ENCODE assay signal across 27 mouse cellular contexts in the genomic region with DNA sequence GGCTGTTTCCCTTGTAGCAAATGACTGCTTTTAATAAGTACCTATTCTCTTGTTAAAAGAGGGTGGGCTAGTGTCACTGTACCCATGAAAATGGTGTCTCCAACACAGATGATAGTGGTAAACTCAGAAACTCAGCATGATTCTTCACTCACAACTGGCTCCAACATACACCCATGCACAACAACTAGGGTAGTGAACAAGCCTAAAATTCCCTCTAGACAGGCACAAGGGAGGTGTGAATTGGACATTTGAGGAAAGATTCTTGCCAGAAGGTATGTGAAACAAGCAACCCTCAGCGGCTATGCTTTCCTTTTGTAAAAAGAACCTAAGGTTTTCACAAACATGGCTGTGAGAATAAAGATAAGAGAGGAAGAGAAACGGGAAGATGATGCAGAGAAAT.
"Had no signal": no experiment of that assay in that cellular context is flagged by ENCODE, and none has a peak within 500 bp of the region (broad histone marks: within the 10 kb centered on the region; RNA-seq: fewer than 3 reads in every experiment).

No protein-coding gene starts in this region.

- H3K4me2 ChIP-seq: heart, embryonic 11.5 days; heart, embryonic 13.5 days; heart, embryonic 15.5 days; hindbrain, embryonic 14.5 days; kidney, embryonic 15.5 days; limb, embryonic 12.5 days; liver, embryonic 11.5 days; liver, embryonic 13.5 days had no signal

- H3K27ac ChIP-seq: gastrocnemius, adult 2 months; heart, adult 2 months; heart, embryonic 13.5 days; heart, embryonic 15.5 days; hindbrain, embryonic 14.5 days; kidney, embryonic 15.5 days; kidney, postnatal 0 days; limb, embryonic 10.5 days; limb, embryonic 12.5 days; liver, embryonic 13.5 days had no signal

- H3K36me3 ChIP-seq: heart, embryonic 13.5 days; heart, embryonic 15.5 days; kidney, embryonic 15.5 days; limb, embryonic 10.5 days; limb, embryonic 12.5 days; liver, embryonic 13.5 days had no signal

- H3K9ac ChIP-seq: heart, embryonic 13.5 days; heart, embryonic 15.5 days; hindbrain, embryonic 14.5 days; kidney, embryonic 15.5 days; limb, embryonic 12.5 days; liver, embryonic 13.5 days had no signal

- H3K4me3 ChIP-seq: gastrocnemius, adult 2 months; heart, adult 2 months; heart, embryonic 13.5 days; heart, embryonic 15.5 days; kidney, embryonic 15.5 days; limb, embryonic 10.5 days; limb, embryonic 12.5 days; liver, embryonic 13.5 days had no signal

- ATAC-seq: hindbrain, embryonic 16.5 days; intestine, embryonic 16.5 days had no signal

- DNase-seq: gastrocnemius, adult 2 months; gastrocnemius, postnatal 10 days; gastrocnemius, postnatal 36 days; heart, adult 11 months; heart, adult 2 months; heart, postnatal 14 days; heart, postnatal 36 days; kidney, adult 11 months; kidney, adult 2 months; kidney, adult 9 months; kidney, postnatal 14 days; kidney, postnatal 36 days; layer of hippocampus, adult 9-11 months; layer of hippocampus, postnatal 36 days; liver; liver, embryonic 13.5 days had no signal

- H3K9me3 ChIP-seq: heart, embryonic 13.5 days; heart, embryonic 15.5 days; kidney, embryonic 15.5 days; limb, embryonic 10.5 days; limb, embryonic 12.5 days; liver, embryonic 13.5 days had no signal

- H3K4me1 ChIP-seq: heart, embryonic 13.5 days; heart, embryonic 15.5 days; kidney, embryonic 15.5 days; limb, embryonic 10.5 days; limb, embryonic 12.5 days; liver, embryonic 13.5 days had no signal

- H3K27me3 ChIP-seq: heart, embryonic 13.5 days; heart, embryonic 15.5 days; kidney, embryonic 15.5 days; limb, embryonic 12.5 days; liver, embryonic 13.5 days had no signal
